Mouse (Mus musculus) spleen, adult 2 months (tissue): ENCODE measurements at regions not wholly inside any gene's neighbourhood (a gene's known extent, or its start where the extent isn't known, plus 50 kb on each side); places are given as distances from the start of the nearest gene placed in this dataset.

Experiments used
- DNase-seq, 2 experiments: peaks; one replicate each; pipeline versions ENCODE4 v3.0.0 to v3.0.0-alpha.2; 2012 to 2021; ENCODE audit warnings: low spot score in 2 of 2, low read depth in 1 of 2
- H3K27ac ChIP-seq: fragments of 200-500 bp; 2 replicates; pipeline ENCODE4 v1.5.1; 2012; ENCODE audit warnings: low read length, inconsistent platforms; ENCODE audit not compliant: insufficient read depth
- H3K27me3 ChIP-seq: fragments of 200-500 bp; 2 replicates; pipeline ENCODE4 v1.6.1; 2012; ENCODE audit warnings: mild to moderate bottlenecking, moderate library complexity, low read length, inconsistent platforms; ENCODE audit not compliant: control insufficient read depth, insufficient read depth
- H3K36me3 ChIP-seq: fragments of 200-500 bp; 2 replicates; pipeline ENCODE4 v1.6.1; 2012; ENCODE audit warnings: mild to moderate bottlenecking, low read length, inconsistent platforms; ENCODE audit not compliant: control insufficient read depth, insufficient read depth
- H3K4me1 ChIP-seq: fragments of 200-500 bp; 2 replicates; pipeline ENCODE4 v1.6.1; 2011; ENCODE audit warnings: inconsistent platforms; ENCODE audit not compliant: control insufficient read depth, insufficient read depth, insufficient read length
- H3K4me3 ChIP-seq: fragments of 200-500 bp; 2 replicates; pipeline ENCODE4 v1.5.1; 2011; ENCODE audit warnings: mild to moderate bottlenecking, inconsistent platforms; ENCODE audit not compliant: insufficient read depth, insufficient read length; ENCODE audit errors: extremely low read depth
- CTCF ChIP-seq: fragments of 200-500 bp; IDR thresholded peaks from 2 replicates; pipeline ENCODE4 v1.5.1; 2011; ENCODE audit warnings: mild to moderate bottlenecking, inconsistent platforms; ENCODE audit not compliant: insufficient read depth, insufficient read length, insufficient replicate concordance; ENCODE audit errors: extremely low read depth
- POLR2A ChIP-seq: fragments of 200-500 bp; IDR thresholded peaks from 2 replicates; pipeline ENCODE4 v1.6.1; 2011; ENCODE audit warnings: low read depth, low read length, inconsistent platforms
- WGBS: fragments of 180-500 bp; shearing (Covaris S2); methylation state at CpG from one replicate; pipeline ENCODE4 v1.1.7; 2018; 5-methylcytosine and 5-hydroxymethylcytosine counted together

GRCm38 (mm10) chr13:103643486-103643885, 130.9 kb downstream of the Srek1 start:
- Histone ChIP-seq H3K4me3 (no peak overlapping the region), H3K36me3 (no peaks in the 10 kb centered on the region), H3K4me1 (no peaks in the 10 kb centered on the region), H3K27ac (no peak overlapping the region), H3K27me3 (no peaks in the 10 kb centered on the region)
- 80% methylated on average over 5 of the region's 5 CpGs for WGBS
- no peak for DNase-seq
- TF ChIP-seq POLR2A, result no peak
- no peak for TF ChIP-seq CTCF

DNA sequence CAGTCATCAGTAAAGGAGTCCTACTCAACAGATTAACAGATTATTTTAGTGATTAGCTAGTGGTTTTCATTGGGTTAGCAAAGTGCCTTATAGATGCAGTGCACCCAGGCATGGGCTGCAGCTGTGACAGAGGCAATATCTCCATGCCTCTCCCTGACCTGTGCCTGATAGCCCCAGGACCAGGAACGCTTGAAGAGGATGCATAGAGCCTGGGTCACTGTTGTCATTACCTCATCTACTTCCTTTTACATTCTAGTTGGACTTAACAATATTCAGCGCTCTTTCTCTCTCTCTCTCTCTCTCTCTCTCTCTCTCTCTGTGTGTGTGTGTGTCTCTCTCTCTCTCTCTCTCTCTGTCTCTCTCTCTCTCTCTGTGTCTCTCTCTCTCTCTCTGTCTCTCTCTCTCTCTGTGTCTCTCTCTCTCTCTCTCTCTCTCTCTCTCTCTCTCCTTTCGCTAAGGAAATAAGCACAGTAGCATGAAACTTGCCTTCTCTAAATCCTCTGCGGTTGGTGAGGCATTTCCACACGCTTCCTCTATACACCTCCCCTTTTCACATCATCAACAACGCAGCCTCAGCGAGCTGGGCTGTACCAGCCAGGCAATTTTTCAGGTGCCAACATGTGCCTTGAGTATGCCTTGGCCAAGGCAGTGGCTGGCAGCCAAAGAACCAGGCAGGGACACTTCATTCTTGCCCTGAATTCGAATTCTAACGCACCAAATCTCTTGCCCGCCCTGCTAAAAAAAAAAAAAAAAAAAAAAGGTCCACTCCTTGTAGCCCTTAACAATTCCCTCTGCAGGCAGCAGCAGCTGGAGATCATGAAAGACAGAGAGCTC, 131.6 kb downstream of the Srek1 start:
- DNase-seq, result no peak
- TF ChIP-seq POLR2A (no peak), CTCF (no peak)
- Histone ChIP-seq H3K27me3 (no peaks in the 10 kb centered on the region), H3K4me3 (no peak overlapping the region), H3K27ac (no peak overlapping the region), H3K4me1 (no peaks in the 10 kb centered on the region), H3K36me3 (no peaks in the 10 kb centered on the region)
- WGBS, result 49% methylated on average over 10 of the region's 10 CpGs

GRCm38 (mm10) chr13:103638038-103638437, 136.4 kb downstream of the Srek1 start:
- Histone ChIP-seq H3K4me3 (no peak overlapping the region), H3K27me3 (no peaks in the 10 kb centered on the region), H3K27ac (no peak overlapping the region), H3K36me3 (no peaks in the 10 kb centered on the region), H3K4me1 (no peaks in the 10 kb centered on the region)
- DNase-seq, result no peak
- TF ChIP-seq CTCF (no peak), POLR2A (no peak)

DNA sequence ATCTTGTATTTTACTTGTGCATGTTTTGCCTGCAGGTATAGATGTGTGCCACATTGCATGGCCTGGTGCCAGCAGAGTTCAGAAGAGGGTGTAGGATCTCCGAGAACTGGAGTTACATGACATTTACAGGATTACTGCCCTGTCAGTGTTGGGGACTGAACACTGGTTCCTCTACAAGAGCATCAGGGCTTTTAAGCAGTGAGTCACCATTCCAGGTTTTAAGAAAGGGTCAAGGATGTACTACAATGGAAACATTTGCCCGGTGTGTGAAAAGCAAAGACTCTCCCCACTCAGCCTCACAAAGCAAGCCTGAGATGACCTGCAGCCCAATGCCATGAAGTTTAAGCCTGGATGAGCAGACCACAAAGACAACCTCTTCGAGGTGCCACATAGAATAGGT, 137.0 kb downstream of the Srek1 start:
- Histone ChIP-seq H3K27ac (no peak overlapping the region), H3K36me3 (no peaks in the 10 kb centered on the region), H3K4me1 (no peaks in the 10 kb centered on the region), H3K27me3 (no peaks in the 10 kb centered on the region), H3K4me3 (no peak overlapping the region)
- WGBS, result 85% methylated on average over 3 of the region's 3 CpGs
- no peak for TF ChIP-seq CTCF
- TF ChIP-seq POLR2A, result no peak
- no peak for DNase-seq

DNA sequence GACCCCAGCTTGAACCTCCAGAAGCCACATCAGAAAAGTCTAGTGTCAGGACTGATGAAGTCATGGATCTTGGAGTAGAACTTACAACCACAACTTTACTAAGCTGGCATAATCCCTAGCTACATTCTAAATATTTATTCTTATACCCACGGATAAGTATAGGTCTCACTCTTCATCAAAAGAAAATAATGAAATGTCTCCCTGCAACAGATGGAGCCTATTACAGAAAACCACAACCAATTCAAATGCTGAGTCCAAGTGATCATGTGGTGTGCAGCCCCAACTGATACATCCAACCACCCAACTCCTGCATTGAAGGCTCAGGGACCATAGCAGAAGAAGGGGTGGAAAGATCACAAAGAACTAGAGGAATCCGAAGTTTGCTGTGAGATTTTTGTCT, 137.8 kb downstream of the Srek1 start:
- WGBS, result 81% methylated on average over 2 of the region's 2 CpGs
- TF ChIP-seq POLR2A (no peak), CTCF (no peak)
- no peak overlapping the region for H3K4me3 ChIP-seq
- no peaks in the 10 kb centered on the region for H3K27me3 ChIP-seq
- no peaks in the 10 kb centered on the region for H3K36me3 ChIP-seq
- no peak overlapping the region for H3K27ac ChIP-seq
- H3K4me1 ChIP-seq, result no peaks in the 10 kb centered on the region
- no peak for DNase-seq

- no peak overlapping the region for H3K4me3 ChIP-seq
- H3K27me3 ChIP-seq, result no peaks in the 10 kb centered on the region
- H3K36me3 ChIP-seq, result no peaks in the 10 kb centered on the region
- no peaks in the 10 kb centered on the region for H3K4me1 ChIP-seq
- TF ChIP-seq CTCF, result no peak
- TF ChIP-seq POLR2A, result no peak
- DNase-seq, result no peak
- H3K27ac ChIP-seq, result no peak overlapping the region
- 84% methylated on average over 2 of the region's 2 CpGs for WGBS
Measured at GRCm38 (mm10) chr13:103623810-103624209, 150.6 kb downstream of the Srek1 start.

GRCm38 (mm10) chr13:103623319-103623718, 151.1 kb downstream of the Srek1 start:
- Histone ChIP-seq H3K4me1 (no peaks in the 10 kb centered on the region), H3K27me3 (no peaks in the 10 kb centered on the region), H3K4me3 (no peak overlapping the region), H3K27ac (no peak overlapping the region), H3K36me3 (no peaks in the 10 kb centered on the region)
- WGBS, result 78% methylated on average over 6 of the region's 6 CpGs
- no peak for DNase-seq
- no peak for TF ChIP-seq CTCF
- TF ChIP-seq POLR2A, result no peak
